Mouse (Mus musculus) MEL (cell line): ENCODE measurements at regions not wholly inside any gene's neighbourhood (a gene's known extent, or its start where the extent isn't known, plus 50 kb on each side); places are given as distances from the start of the nearest gene placed in this dataset.

Experiments used
- DNase-seq: peaks from one replicate; pipeline ENCODE4 v3.0.0; 2011; ENCODE audit warnings: low read depth, low spot score
- H3K27ac ChIP-seq: 2 replicates; pipeline ENCODE4 v1.5.1; 2012; ENCODE audit warnings: low read depth, mild to moderate bottlenecking, control low read depth, low read length, moderate library complexity; ENCODE audit not compliant: control insufficient read depth
- H3K27me3 ChIP-seq, 2 experiments: fragments of 150-350 bp in 1 of 2; sonication (generic) in 1 of 2; 2 replicates each; pipeline ENCODE4 v1.6.1; 2012; ENCODE audit warnings: low read length in 2 of 2, mild to moderate bottlenecking in 2 of 2, improper control_type of control experiment in 1 of 2, moderate library complexity in 1 of 2; ENCODE audit not compliant: insufficient read depth in 2 of 2, control insufficient read depth in 1 of 2
- H3K36me3 ChIP-seq, 2 experiments: 2 replicates each; pipeline ENCODE4 v1.6.1; 2012 to 2014; ENCODE audit warnings: low read length in 2 of 2, improper control_type of control experiment in 1 of 2, inconsistent platforms in 1 of 2, mild to moderate bottlenecking in 1 of 2; ENCODE audit not compliant: insufficient read depth in 2 of 2, control insufficient read depth in 1 of 2
- H3K4me1 ChIP-seq, 2 experiments: fragments of 150-350 bp in 1 of 2; sonication (generic) in 1 of 2; 2 replicates each; pipeline ENCODE4 v1.6.1; 2012; ENCODE audit warnings: low read length in 2 of 2, improper control_type of control experiment in 1 of 2, mild to moderate bottlenecking in 1 of 2; ENCODE audit not compliant: insufficient read depth in 2 of 2, control insufficient read depth in 1 of 2
- H3K4me3 ChIP-seq, 2 experiments: fragments of 150-350 bp in 1 of 2; sonication (generic) in 1 of 2; 2 replicates each; pipeline ENCODE4 v1.5.1; 2012; ENCODE audit warnings: low read depth in 2 of 2, low read length in 2 of 2, mild to moderate bottlenecking in 2 of 2, moderate library complexity in 2 of 2, control low read depth in 1 of 2, improper control_type of control experiment in 1 of 2; ENCODE audit not compliant: control insufficient read depth in 1 of 2, insufficient read depth in 1 of 2
- H3K79me2 ChIP-seq: 2 replicates; pipeline ENCODE4 v1.6.1; 2012; ENCODE audit warnings: mild to moderate bottlenecking, low read length, moderate library complexity; ENCODE audit not compliant: control insufficient read depth, poor library complexity, insufficient read depth
- H3K9ac ChIP-seq: 2 replicates; pipeline ENCODE4 v1.6.1; 2012; ENCODE audit warnings: low read depth, mild to moderate bottlenecking, control low read depth, low read length, moderate library complexity; ENCODE audit not compliant: control insufficient read depth, poor library complexity, severe bottlenecking
- H3K9me3 ChIP-seq: fragments of 150-350 bp; sonication (generic); replicated peaks from 2 replicates; pipeline ENCODE4 v1.6.1; 2012; ENCODE audit warnings: mild to moderate bottlenecking, low read length, improper control_type of control experiment, moderate library complexity; ENCODE audit not compliant: insufficient read depth
- BHLHE40 ChIP-seq: IDR thresholded peaks from 2 replicates; pipeline ENCODE4 v1.6.1; 2012; ENCODE audit warnings: low read depth, mild to moderate bottlenecking, inconsistent platforms, low read length, improper control_type of control experiment, borderline replicate concordance
- CHD1 ChIP-seq: IDR thresholded peaks from 2 replicates; pipeline ENCODE4 v1.6.1; 2012; ENCODE audit warnings: low read depth, mild to moderate bottlenecking, inconsistent platforms, low read length, improper control_type of control experiment
- CHD2 ChIP-seq: IDR thresholded peaks from 2 replicates; pipeline ENCODE4 v1.6.1; 2011; ENCODE audit warnings: low read length, improper control_type of control experiment
- E2F4 ChIP-seq: IDR thresholded peaks from 2 replicates; pipeline ENCODE4 v1.6.1; 2011; ENCODE audit warnings: low read depth, low read length, improper control_type of control experiment, borderline replicate concordance
- ELF1 ChIP-seq: IDR thresholded peaks from 2 replicates; pipeline ENCODE4 v1.6.1; 2014; ENCODE audit warnings: low read depth, mild to moderate bottlenecking, inconsistent platforms, low read length, improper control_type of control experiment, moderate library complexity
- EP300 ChIP-seq, 2 experiments: IDR thresholded peaks; 2 replicates each; pipeline ENCODE4 v1.6.1; 2011; ENCODE audit warnings: improper control_type of control experiment in 2 of 2, low read length in 2 of 2, low read depth in 1 of 2, mild to moderate bottlenecking in 1 of 2
- GATA1 ChIP-seq: IDR thresholded peaks from 2 replicates; pipeline ENCODE4 v1.6.1; 2011; ENCODE audit warnings: low read depth, low read length, improper control_type of control experiment
- HCFC1 ChIP-seq: IDR thresholded peaks from 2 replicates; pipeline ENCODE4 v1.6.1; 2012; ENCODE audit warnings: low read depth, mild to moderate bottlenecking, inconsistent platforms, low read length, improper control_type of control experiment, moderate library complexity
- KAT2A ChIP-seq: conservative IDR thresholded peaks from 2 replicates; pipeline ENCODE4 v1.6.1; 2012; ENCODE audit warnings: low read depth, low read length, improper control_type of control experiment, inconsistent platforms
- MAFK ChIP-seq: IDR thresholded peaks from 2 replicates; pipeline ENCODE4 v1.6.1; 2011; ENCODE audit warnings: low read depth, mild to moderate bottlenecking, low read length, improper control_type of control experiment, borderline replicate concordance
- MXI1 ChIP-seq: IDR thresholded peaks from 2 replicates; pipeline ENCODE4 v1.6.1; 2011; ENCODE audit warnings: mild to moderate bottlenecking, low read depth, low read length, improper control_type of control experiment
- MYB ChIP-seq: IDR thresholded peaks from 2 replicates; pipeline ENCODE4 v1.6.1; 2011; ENCODE audit warnings: mild to moderate bottlenecking, low read depth, low read length, improper control_type of control experiment
- NELFE ChIP-seq: IDR thresholded peaks from 2 replicates; pipeline ENCODE4 v1.6.1; 2011; ENCODE audit warnings: low read depth, low read length, improper control_type of control experiment
- NRF1 ChIP-seq: IDR thresholded peaks from 2 replicates; pipeline ENCODE4 v1.6.1; 2014; ENCODE audit warnings: low read depth, mild to moderate bottlenecking, inconsistent platforms, low read length, improper control_type of control experiment, moderate library complexity; ENCODE audit not compliant: poor library complexity, insufficient read depth, severe bottlenecking
- POLR2AphosphoS2 ChIP-seq: IDR thresholded peaks from 2 replicates; pipeline ENCODE4 v1.6.1; 2011; ENCODE audit warnings: low read length, improper control_type of control experiment
- RCOR1 ChIP-seq: IDR thresholded peaks from 2 replicates; pipeline ENCODE4 v1.6.1; 2012; ENCODE audit warnings: low read depth, mild to moderate bottlenecking, inconsistent platforms, low read length, improper control_type of control experiment
- SMC3 ChIP-seq: IDR thresholded peaks from 2 replicates; pipeline ENCODE4 v1.6.1; 2011; ENCODE audit warnings: low read depth, low read length, improper control_type of control experiment
- TAL1 ChIP-seq: IDR thresholded peaks from 2 replicates; pipeline ENCODE4 v1.6.1; 2012; ENCODE audit warnings: mild to moderate bottlenecking, inconsistent platforms, low read length, moderate library complexity, mixed read lengths
- USF2 ChIP-seq, 2 experiments: IDR thresholded peaks; 2 replicates each; pipeline ENCODE4 v1.6.1; 2011 to 2012; ENCODE audit warnings: improper control_type of control experiment in 2 of 2, low read length in 2 of 2, borderline replicate concordance in 1 of 2, inconsistent platforms in 1 of 2, low read depth in 1 of 2, mild to moderate bottlenecking in 1 of 2; ENCODE audit not compliant: insufficient read depth in 1 of 2

- no peak for DNase-seq
Observed at GRCm38 (mm10) chr16:65441954-65442353, 78.4 kb upstream of the Pou1f1 start.

GRCm38 (mm10) chr16:65448810-65449209, 71.5 kb upstream of the Pou1f1 start:
- TF ChIP-seq GATA1 (no peak), BHLHE40 (no peak), POLR2AphosphoS2 (no peak), NELFE (no peak), SMC3 (no peak), TAL1 (no peak), HCFC1 (no peak), CHD2 (no peak), MYB (no peak), USF2 (IDR thresholded peaks at IDR 0.05; ENCODE audit: borderline replicate concordance in 1 of 2, insufficient read depth in 1 of 2, low read depth in 1 of 2, low read length in 2 of 2) (no peak), CHD1 (no peak), E2F4 (no peak), EP300 (IDR thresholded peaks at IDR 0.05; ENCODE audit: low read depth in 1 of 2, low read length in 2 of 2) (no peak), RCOR1 (no peak), ELF1 (no peak), MXI1 (no peak), MAFK (no peak), NRF1 (no peak)
- H3K79me2 ChIP-seq: no peaks in the 10 kb centered on the region
- H3K9me3 ChIP-seq: no peaks in the 10 kb centered on the region
- H3K27ac ChIP-seq: no peak overlapping the region
- H3K27me3 ChIP-seq: no peaks in the 10 kb centered on the region; a peak in 1 of 4 replicates
- no peak overlapping the region for H3K4me3 ChIP-seq
- no peak for DNase-seq
- H3K36me3 ChIP-seq: no peaks in the 10 kb centered on the region
- H3K9ac ChIP-seq: no peak overlapping the region
- H3K4me1 ChIP-seq: no peaks in the 10 kb centered on the region

More at GRCm38 (mm10) chr16:65441954-65442353, 78.4 kb upstream of the Pou1f1 start:
- H3K9ac ChIP-seq: no peak overlapping the region
- H3K27me3 ChIP-seq: no peaks in the 10 kb centered on the region; a peak in 1 of 4 replicates
- TF ChIP-seq KAT2A: no peak
- H3K79me2 ChIP-seq: no peaks in the 10 kb centered on the region
- H3K36me3 ChIP-seq: no peaks in the 10 kb centered on the region
- no peaks in the 10 kb centered on the region for H3K4me1 ChIP-seq
- H3K4me3 ChIP-seq: no peak overlapping the region
- no peak overlapping the region for H3K27ac ChIP-seq
- no peaks in the 10 kb centered on the region for H3K9me3 ChIP-seq
